Mouse (Mus musculus) thymus, postnatal 0 days (tissue): ENCODE data around the gene Olfr665. TPM values are rescaled to one million over a fixed set of nuclear protein-coding genes. Genes with fewer than 3 reads are reported as not detected.
"Not testable (repeated sequence)": the region's sequence is repeated elsewhere in the genome, so short reads cannot be mapped to it uniquely, and the experiment has no call there.

Source experiments
- DNase-seq: peaks from one replicate; pipeline ENCODE4 v3.0.0-alpha.2; 2015; ENCODE audit warnings: low spot score
- polyA plus RNA-seq: library from polyadenylated mRNA; unstranded; fragments of >200 nt; fragmentation: Nextera tagmentation; extraction: Ambion mirVana; gene quantifications from 2 replicates; pipeline ENCODE4 v1.2.1, GENCODE M21; 2015

Gene Olfr665
- not detected in 2 replicates for polyA plus RNA-seq

DNA sequence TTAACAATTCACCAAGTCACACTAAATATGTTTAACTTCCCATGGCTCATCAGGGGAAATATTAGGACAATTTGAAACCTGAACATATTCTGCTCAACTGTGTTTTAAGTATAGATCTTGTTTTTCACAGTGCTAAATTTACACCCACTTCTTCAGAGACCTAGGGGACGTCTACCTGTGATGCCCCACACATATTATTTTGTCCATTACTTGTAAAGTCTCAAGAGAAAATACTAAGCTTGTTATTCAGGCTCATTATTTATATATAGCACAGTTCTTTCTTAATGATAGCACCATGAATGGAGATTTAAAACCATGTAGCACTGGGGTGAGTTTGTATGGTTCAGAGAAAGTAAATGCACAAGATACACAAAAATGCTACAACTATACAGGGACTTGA lies at the start of gene Olfr665:
Gene Olfr665, plus strand, starts transcription at position 301 of the 400 bp plus-strand sequence.
- DNase-seq, result no peak

DNA sequence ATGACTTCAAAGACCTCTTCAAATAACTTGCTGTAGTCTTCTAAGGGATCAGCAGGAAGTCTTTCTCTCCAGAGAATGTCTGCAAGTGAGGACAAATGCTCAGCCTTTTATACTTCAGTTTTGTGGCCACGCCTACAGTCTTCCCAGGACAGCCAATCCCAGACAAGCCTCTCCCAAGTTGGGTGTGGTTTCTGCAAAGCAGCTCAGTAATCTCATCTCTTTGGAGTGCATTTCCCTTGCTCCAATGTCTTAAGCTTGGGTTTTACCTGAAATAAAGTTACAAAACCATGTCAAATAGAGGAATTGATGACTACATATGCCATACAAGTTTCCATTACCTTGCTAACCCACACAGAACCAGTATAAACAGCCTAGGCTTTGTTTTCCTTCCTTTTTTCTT lies 35.3 kb upstream of the Olfr665 start, which contains the start of gene Usp17lb:
Gene Usp17lb, minus strand, starts transcription at position 101 of the 400 bp plus-strand sequence.
- no peak for DNase-seq

DNA sequence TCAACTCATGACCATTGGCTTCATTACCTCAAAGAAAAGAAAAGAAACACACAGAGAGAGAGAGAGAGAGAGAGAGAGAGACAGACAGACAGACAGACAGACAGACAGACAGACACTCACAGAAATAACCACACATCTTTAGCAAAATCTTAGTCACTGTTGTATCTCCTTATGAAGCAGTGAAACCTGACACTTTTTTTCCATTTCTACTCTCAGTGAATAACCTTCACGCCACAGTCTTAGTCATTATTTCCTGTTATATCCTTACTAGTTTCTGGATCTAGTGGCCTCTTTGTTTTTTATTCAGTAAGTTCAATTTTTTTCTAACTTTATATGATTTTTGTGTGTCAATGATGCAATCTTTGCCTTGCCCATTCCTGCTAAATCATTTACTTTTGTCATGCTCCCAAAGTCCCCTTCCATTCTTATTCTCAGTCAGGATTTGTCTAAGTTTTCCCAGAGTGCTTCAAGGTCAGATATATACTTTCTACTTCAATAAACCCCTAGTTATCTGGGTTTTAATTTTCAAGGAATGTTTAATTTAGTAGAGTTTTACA lies 34.0 kb upstream of the Olfr665 start:
- DNase-seq, result no peak

DNA sequence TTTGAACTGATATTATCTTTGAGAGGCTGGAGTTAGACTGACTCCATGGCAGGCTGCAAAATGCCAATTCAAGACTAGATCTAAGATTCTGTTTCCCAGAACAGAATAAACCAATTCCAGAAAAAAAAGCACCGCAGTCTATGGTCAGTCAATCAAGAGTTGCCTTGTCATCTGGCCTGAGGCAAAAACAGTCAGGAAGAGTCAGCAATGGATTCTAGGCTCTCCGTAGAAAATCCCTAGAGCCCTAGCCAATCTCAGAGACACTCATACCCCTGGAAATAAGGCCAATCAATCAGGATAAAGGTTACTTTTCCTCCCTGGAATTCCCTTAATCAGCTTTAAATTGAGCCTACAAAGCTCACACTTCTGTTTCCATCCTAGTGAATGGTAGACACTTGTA lies 26.3 kb upstream of the Olfr665 start:
- not testable (repeated sequence) for DNase-seq

DNA sequence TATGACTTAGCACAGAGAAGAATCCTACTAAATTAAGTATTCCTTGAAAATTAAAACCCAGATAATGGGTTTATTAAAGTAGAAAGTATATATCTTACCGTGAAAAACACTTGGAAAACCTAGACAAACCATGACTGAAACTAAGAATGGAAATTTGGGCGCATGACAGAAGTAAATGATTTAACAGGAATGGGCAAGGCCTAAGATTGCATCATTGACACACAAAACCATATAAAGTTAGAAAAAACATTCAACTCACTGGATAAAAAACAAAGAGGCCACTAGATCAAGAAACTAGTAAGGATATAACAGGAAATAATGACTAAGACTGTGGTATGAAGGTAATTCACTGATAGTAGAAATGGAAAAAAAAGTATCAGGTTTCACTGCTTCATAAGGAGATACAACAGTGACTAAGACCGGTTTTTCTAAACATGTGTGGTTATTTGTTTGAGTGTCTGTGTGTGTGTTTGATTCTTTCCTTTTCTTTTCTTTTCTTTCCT lies 22.5 kb upstream of the Olfr665 start:
- DNase-seq, result no peak

DNA sequence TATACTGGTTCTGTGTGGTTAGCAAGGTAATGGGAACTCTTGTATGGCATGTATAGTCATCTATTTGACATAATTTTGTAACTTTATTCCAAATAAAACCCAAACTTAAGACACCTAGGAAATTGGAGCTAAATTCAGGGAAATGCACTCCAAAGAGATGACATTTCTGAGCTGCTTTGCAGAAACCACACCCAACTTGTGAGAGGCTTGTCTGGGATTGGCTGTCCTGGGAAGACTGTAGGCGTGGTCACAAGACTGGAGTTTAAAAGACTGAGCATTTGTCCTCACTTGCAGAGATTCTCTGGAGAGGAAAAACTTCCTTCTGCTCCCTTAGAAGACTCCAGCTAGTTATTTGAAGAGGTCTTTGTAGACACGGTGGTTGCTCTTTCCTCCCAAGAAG lies 21.1 kb upstream of the Olfr665 start, which contains the start of gene Usp17la:
Gene Usp17la, plus strand, starts transcription at position 301 of the 400 bp plus-strand sequence.
- DNase-seq, result not testable (repeated sequence)

DNA sequence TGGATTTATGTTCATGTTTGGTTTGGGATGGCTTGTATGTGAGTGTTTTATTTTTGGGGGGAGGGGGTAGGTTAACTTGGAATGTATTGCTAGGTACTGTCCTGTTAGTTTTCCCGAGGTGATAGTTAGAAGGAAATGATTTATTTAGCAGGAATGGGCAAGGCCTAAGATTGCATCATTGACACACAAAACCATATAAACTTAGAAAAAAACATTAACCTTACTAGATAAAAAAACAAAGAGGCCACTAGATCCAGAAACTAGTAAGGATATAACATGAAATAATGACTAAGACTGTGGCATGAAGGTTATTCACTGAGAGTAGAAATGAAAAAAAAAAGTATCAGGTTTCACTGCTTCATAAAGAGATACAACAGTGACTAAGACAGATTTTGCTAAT lies 20.1 kb upstream of the Olfr665 start:
- no peak for DNase-seq

DNA sequence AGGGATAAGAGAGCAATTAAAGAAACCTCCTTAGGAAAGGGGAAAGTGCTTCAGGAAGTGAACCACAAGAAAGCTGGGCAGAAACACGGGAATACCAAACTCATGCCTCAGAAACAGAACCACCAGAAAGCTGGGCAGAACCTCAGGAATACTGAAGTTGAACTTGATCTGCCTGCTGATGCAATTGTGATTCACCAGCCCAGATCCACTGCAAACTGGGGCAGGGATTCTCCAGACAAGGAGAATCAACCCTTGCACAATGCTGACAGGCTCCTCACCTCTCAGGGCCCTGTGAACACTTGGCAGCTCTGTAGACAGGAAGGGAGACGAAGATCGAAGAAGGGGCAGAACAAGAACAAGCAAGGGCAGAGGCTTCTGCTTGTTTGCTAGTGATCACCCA lies 16.4 kb upstream of the Olfr665 start:
- no peak for DNase-seq

DNA sequence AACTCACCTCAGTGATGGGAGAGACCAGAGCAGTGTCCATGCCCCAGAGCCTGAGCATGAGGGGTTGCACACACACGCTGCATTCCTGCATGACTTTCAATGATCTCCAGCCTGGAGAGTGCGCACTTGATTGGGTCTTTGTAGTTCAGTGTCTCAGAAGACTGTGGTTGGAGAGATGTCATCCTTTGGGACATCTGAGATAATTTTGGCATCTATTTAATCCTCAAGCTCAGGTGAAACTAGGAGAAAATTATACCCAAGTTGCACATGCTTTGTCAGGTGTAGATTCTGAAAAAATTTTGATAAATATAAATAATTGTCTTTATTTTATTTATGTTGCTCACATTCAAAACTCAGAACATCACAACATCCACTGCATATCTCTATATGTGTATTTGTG lies 18.0 kb downstream of the Olfr665 start, which contains the start of gene Olfr666:
Gene Olfr666, minus strand, starts transcription at position 101 of the 400 bp plus-strand sequence.
- no peak for DNase-seq

DNA sequence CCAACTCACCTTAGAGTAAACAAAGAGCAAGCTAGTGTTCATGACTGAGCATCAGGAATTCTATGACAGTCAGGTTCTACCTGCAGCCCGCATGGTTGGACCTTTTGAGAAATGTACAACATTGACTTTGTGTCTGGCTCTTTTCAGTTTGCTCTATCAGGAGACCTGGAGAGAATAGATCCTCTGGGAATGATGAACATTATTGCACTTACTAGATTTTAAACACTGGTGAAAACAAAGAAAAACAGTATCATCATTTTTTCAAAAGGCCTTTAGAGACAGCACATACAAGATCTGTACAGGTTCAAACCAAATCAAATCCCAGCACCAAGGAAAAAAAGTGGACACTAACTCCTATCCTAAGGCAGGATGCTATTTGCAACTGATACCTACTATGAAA lies 43.6 kb downstream of the Olfr665 start, which contains the start of gene Olfr667:
Gene Olfr667, minus strand, starts transcription at position 101 of the 400 bp plus-strand sequence.
- no peak for DNase-seq

DNA sequence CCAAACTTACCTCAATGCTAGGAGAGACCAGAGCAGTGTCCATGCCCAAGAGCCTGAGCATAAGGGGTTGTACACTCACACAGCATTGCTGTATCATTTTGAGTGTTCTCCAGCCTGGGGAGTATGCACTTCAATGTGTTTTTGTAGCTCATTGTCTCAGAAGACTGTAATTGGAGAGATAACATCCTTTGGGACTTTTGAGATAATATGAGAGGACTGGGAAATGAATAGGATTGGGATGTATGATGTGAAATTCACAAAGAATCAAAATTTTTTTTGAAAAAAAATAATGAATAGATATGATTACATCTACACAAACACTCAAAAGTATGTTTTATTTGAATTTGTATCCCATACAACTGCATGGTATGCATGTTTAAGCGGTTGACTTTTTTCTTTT lies 50.1 kb downstream of the Olfr665 start, which contains the start of gene Olfr668:
Gene Olfr668, minus strand, starts transcription at position 101 of the 400 bp plus-strand sequence.
- DNase-seq, result no peak

Other genes with a start within 250 kb of the Olfr665 start
- not detected in 2 replicates for gene Olfr658, start 230.7 kb upstream of the Olfr665 start, polyA plus RNA-seq
- gene Olfr659, start 211.3 kb upstream of the Olfr665 start, polyA plus RNA-seq, result not detected in 2 replicates
- gene Olfr661, start 191.5 kb upstream of the Olfr665 start, polyA plus RNA-seq, result not detected in 2 replicates
- not detected in 2 replicates for gene Usp17le, start 100.6 kb upstream of the Olfr665 start, polyA plus RNA-seq
- gene Usp17lb, start 35.4 kb upstream of the Olfr665 start, polyA plus RNA-seq, result not detected in 2 replicates
- not detected in 2 replicates for gene Usp17la, start 21.0 kb upstream of the Olfr665 start, polyA plus RNA-seq
- gene Olfr666, start 17.9 kb downstream of the Olfr665 start, polyA plus RNA-seq, result not detected in 2 replicates
- gene Olfr667, start 43.5 kb downstream of the Olfr665 start, polyA plus RNA-seq, result not detected in 2 replicates
- not detected in 2 replicates for gene Olfr668, start 50.0 kb downstream of the Olfr665 start, polyA plus RNA-seq
- not detected in 2 replicates for gene Olfr669, start 56.2 kb downstream of the Olfr665 start, polyA plus RNA-seq
- not detected in 2 replicates for gene Olfr670, start 84.6 kb downstream of the Olfr665 start, polyA plus RNA-seq
- gene Olfr671, start 101.1 kb downstream of the Olfr665 start, polyA plus RNA-seq, result not detected in 2 replicates
- gene Olfr672, start 124.0 kb downstream of the Olfr665 start, polyA plus RNA-seq, result not detected in 2 replicates
- not detected in 2 replicates for gene Olfr675, start 150.4 kb downstream of the Olfr665 start, polyA plus RNA-seq
- gene Olfr676, start 154.7 kb downstream of the Olfr665 start, polyA plus RNA-seq, result not detected in 2 replicates
- not detected in 2 replicates for gene Olfr677, start 173.3 kb downstream of the Olfr665 start, polyA plus RNA-seq
- not detected in 2 replicates for gene Olfr678, start 186.4 kb downstream of the Olfr665 start, polyA plus RNA-seq
- not detected in 2 replicates for gene Olfr679, start 203.2 kb downstream of the Olfr665 start, polyA plus RNA-seq
- gene Olfr680-ps1, start 214.8 kb downstream of the Olfr665 start, polyA plus RNA-seq, result not detected in 2 replicates
- gene Olfr681, start 238.8 kb downstream of the Olfr665 start, polyA plus RNA-seq, result not detected in 2 replicates